9 mouse cellular contexts compared by ENCODE assay signal in genomic region chr4:47399824-47400223, GRCm38 (mm10). TPM values are rescaled to one million over a fixed set of nuclear protein-coding genes. Genes with fewer than 3 reads are reported as not detected.
DNase-seq lines count a peak whose midpoint lies in the region; TF ChIP-seq lines count a peak whose summit lies in the region.
"Had no signal": no experiment of that assay in that cellular context is flagged by ENCODE, and none has a peak within 500 bp of the region (broad histone marks: within the 10 kb centered on the region; RNA-seq: fewer than 3 reads in every experiment).

No protein-coding gene starts in this region.

- no peak overlapping the region for H3K4me3 ChIP-seq in left cerebral cortex, adult 2 months
- H3K4me3 ChIP-seq in myocyte = no peak overlapping the region

- H3K79me2 ChIP-seq in myocyte (ENCODE audit: control insufficient read depth, insufficient read depth) = no peaks in the 10 kb centered on the region

- H3ac ChIP-seq in myocyte (ENCODE audit: control insufficient read depth, insufficient read length) = no peak overlapping the region

- no peak overlapping the region for H3K27ac ChIP-seq in left cerebral cortex, adult 2 months

- intact Hi-C loops in left cerebral cortex, adult 2 months (cut with DNase I) = loop anchor here (1.0 to 2.0 kb wide), 2 partner anchors 149 to 278 kb away; no protein-coding TSS in a partner anchor
- intact Hi-C loops in left cerebral cortex, postnatal 36 days (cut with DNase I) = loop anchor here (2.0 to 5.0 kb wide), 2 partner anchors 149 to 278 kb away; no protein-coding TSS in a partner anchor
- intact Hi-C loops in heart, postnatal 14 days (cut with DNase I) = loop anchor here (2.0 to 5.0 kb wide), 3 partner anchors 48 to 277 kb away; partner anchors contain the start of gene Tgfbr1

- peak; percentile 78 for TF ChIP-seq CTCF in left cerebral cortex, adult 2 months (IDR thresholded peaks at IDR 0.05)

- H3K36me3 ChIP-seq in myocyte (ENCODE audit: control insufficient read depth, insufficient read depth) = peaks cover 10% of the 10 kb centered on the region

- H3K4me2 ChIP-seq in myocyte (ENCODE audit: low read depth) = no peak overlapping the region

- TF ChIP-seq POLR2A in myocyte (IDR thresholded peaks at IDR 0.05; ENCODE audit: insufficient read length, low read depth) = no peak

- peak; percentile 49 for DNase-seq in adrenal gland, postnatal 10 days
- no peak for DNase-seq in adrenal gland, postnatal 25 days
- no peak for DNase-seq in left cerebral cortex, adult 2 months (ENCODE audit: extremely low spot score in 1 of 2, low spot score in 2 of 2)
- DNase-seq in left cerebral cortex, postnatal 36 days (ENCODE audit: low spot score in 2 of 2) = no peak
- DNase-seq in NIH3T3 (ENCODE audit: low read depth) = peak; percentile 66
- DNase-seq in heart, postnatal 14 days = peak; percentile 20 to 57
- DNase-seq in gastrocnemius, postnatal 10 days = no peak

- no peaks in the 10 kb centered on the region for H3K27me3 ChIP-seq in myocyte (ENCODE audit: control insufficient read depth, insufficient read depth, insufficient read length)
- H3K27me3 ChIP-seq: megakaryocyte, embryonic 14.5 days had no signal

TF ChIP-seq in myocyte, 11 proteins besides CTCF, POLR2A, EP300 and RAD21:
- no peak for TF ChIP-seq USF1 (IDR thresholded peaks at IDR 0.05; ENCODE audit: low read depth)
- peak in 1 of 3 experiments; percentile 14 for TF ChIP-seq MYOG (IDR thresholded peaks at IDR 0.05; ENCODE audit: control insufficient read depth in 1 of 3, insufficient read depth in 1 of 3, insufficient read length in 2 of 3, low read depth in 2 of 3)
- peak in 2 of 3 experiments; percentile 46 to 62 for TF ChIP-seq MYOD1 (IDR thresholded peaks at IDR 0.05; ENCODE audit: control insufficient read depth in 1 of 3, insufficient read length in 2 of 3, low read depth in 2 of 3)

RNA-seq across cellular contexts. Expression of gene Tgfbr1, which starts 46.8 kb away (rescaled TPM):
- total RNA-seq in adrenal gland, postnatal 10 days (2021) = 10 to 100 TPM; 24.8 to 26.4 TPM
- total RNA-seq in adrenal gland, postnatal 25 days (2021) = 36.7 and 40.3 TPM in 2 replicates
- 10 to 100 TPM; 18.0 to 19.4 TPM for total RNA-seq in left cerebral cortex, adult 2 months (2021)
- total RNA-seq in left cerebral cortex, postnatal 36 days (2021) = 10 to 100 TPM; 18.9 to 20.2 TPM
- 10 to 100 TPM; 18.2 to 19.5 TPM for total RNA-seq in heart, postnatal 14 days (2021)
- 2.7 TPM for polyA plus RNA-seq in myocyte (2012; fragmentation: generic; extraction: Trizol)
- total RNA-seq in gastrocnemius, postnatal 10 days (2021) = 10 to 100 TPM; 24.3 to 30.5 TPM

Comparison
In these comparisons a context has a peak if more than half of its experiments do, and no peak if none do; other contexts are left out.
1. DNase-seq: peak in adrenal gland, postnatal 10 days (single experiment), NIH3T3 (single experiment) and heart, postnatal 14 days (2 of 2); none in adrenal gland, postnatal 25 days (single experiment), left cerebral cortex, adult 2 months (0 of 2), left cerebral cortex, postnatal 36 days (0 of 2) and gastrocnemius, postnatal 10 days (single experiment).